Mouse (Mus musculus): ENCODE results near the gene Pik3r4.

DNA sequence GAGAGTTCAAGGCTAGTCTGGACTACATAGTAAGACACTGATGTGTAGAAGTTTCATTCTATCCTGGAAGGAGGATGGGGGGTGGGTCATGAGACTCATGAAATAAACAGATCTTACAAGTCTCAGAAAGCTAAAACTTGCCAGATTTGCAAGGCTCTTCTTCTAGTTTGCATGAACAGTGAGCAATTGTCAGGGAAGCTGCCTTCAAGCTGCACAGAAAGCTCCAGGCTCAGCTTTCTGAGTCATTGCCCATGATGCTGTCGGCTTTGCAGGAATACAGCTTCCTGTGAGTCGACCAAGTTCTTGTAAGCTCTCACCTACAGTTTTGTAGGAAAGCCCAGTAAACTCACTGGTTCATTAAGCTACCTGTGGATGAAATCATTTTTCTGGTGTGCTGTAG, 8.8 kb upstream of the Pik3r4 start:
- no peak for TF ChIP-seq POLR2A (IDR thresholded peaks at IDR 0.05; ENCODE audit: control insufficient read depth, low read depth, low read length)
- no peak for TF ChIP-seq CTCF (IDR thresholded peaks at IDR 0.05; ENCODE audit: control insufficient read depth, insufficient read depth, insufficient replicate concordance, low read depth, low read length)
